Mouse (Mus musculus): ENCODE results near the gene Tbc1d4.

DNA sequence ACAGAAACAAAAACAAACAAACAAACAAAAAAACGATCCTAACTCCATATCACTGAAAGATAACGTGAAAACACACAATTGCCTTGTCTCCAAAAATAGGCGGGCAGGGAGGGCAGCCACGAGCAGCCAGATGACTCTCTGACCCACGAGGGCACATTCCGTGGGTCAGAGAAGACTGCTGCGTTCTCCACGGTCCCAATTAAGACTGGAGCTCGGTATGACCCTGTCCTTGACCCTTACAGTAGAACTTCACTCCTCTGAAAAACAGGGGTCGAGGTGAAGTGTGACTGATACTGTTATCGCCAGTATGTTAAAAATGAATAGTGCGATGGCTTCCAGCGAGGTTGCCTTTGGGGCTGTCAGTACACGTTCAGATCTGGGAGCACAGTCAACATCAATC, 90.7 kb downstream of the Tbc1d4 start:
- TF ChIP-seq CTCF (IDR thresholded peaks at IDR 0.05) (no peak), EP300 (IDR thresholded peaks at IDR 0.05) (no peak)

Data from lung, postnatal 0 days (tissue).